Mouse (Mus musculus): ENCODE data around the gene Rin3.
"Not testable (repeated sequence)": the region's sequence is repeated elsewhere in the genome, so short reads cannot be mapped to it uniquely, and the experiment has no call there.

The Rin3 gene

GRCm38 (mm10) chr12:102282763-102283482 is at the start of gene Rin3:
Gene Rin3, plus strand, starts transcription at chr12:102283048.
- peak; percentile 68 to 71 for DNase-seq

- DNase-seq: no peak
These were observed 47.3 kb upstream of the Rin3 start for GRCm38 (mm10) chr12:102235551-102235950.

- DNase-seq: no peak
These were observed 46.5 kb upstream of the Rin3 start for GRCm38 (mm10) chr12:102236317-102236716.

GRCm38 (mm10) chr12:102242076-102242722 is 40.6 kb upstream of the Rin3 start:
- no peak for DNase-seq

GRCm38 (mm10) chr12:102243915-102244314 is 38.9 kb upstream of the Rin3 start:
- DNase-seq: no peak

GRCm38 (mm10) chr12:102246226-102246625 is 36.6 kb upstream of the Rin3 start:
- DNase-seq: no peak

- no peak for DNase-seq
These were observed 34.7 kb upstream of the Rin3 start for GRCm38 (mm10) chr12:102248104-102248503.

GRCm38 (mm10) chr12:102250316-102250715 is 32.5 kb upstream of the Rin3 start:
- DNase-seq: no peak

- no peak for DNase-seq
These were observed 31.8 kb upstream of the Rin3 start for GRCm38 (mm10) chr12:102251070-102251469.

- no peak for DNase-seq
These were observed 30.9 kb upstream of the Rin3 start for GRCm38 (mm10) chr12:102251985-102252384.

GRCm38 (mm10) chr12:102252525-102252924 is 30.3 kb upstream of the Rin3 start:
- DNase-seq: no peak

- no peak for DNase-seq
These were observed 27.8 kb upstream of the Rin3 start for GRCm38 (mm10) chr12:102255012-102255411.

- DNase-seq: no peak
These were observed 24.2 kb upstream of the Rin3 start for GRCm38 (mm10) chr12:102258522-102259112.

GRCm38 (mm10) chr12:102261933-102262396 is 20.9 kb upstream of the Rin3 start:
- DNase-seq: no peak

- DNase-seq: no peak
These were observed 20.0 kb upstream of the Rin3 start for GRCm38 (mm10) chr12:102262809-102263208.

- DNase-seq: no peak
These were observed 19.6 kb upstream of the Rin3 start for GRCm38 (mm10) chr12:102263249-102263648.

GRCm38 (mm10) chr12:102266433-102266832 is 16.4 kb upstream of the Rin3 start:
- DNase-seq: no peak

GRCm38 (mm10) chr12:102269144-102269543 is 13.7 kb upstream of the Rin3 start:
- no peak for DNase-seq

- no peak for DNase-seq
These were observed 12.0 kb upstream of the Rin3 start for GRCm38 (mm10) chr12:102270776-102271405.

- DNase-seq: no peak
These were observed 11.4 kb upstream of the Rin3 start for GRCm38 (mm10) chr12:102271447-102271846.

GRCm38 (mm10) chr12:102275833-102276443 is 6.9 kb upstream of the Rin3 start:
- DNase-seq: no peak

- DNase-seq: not testable (repeated sequence)
These were observed 2.6 kb upstream of the Rin3 start for GRCm38 (mm10) chr12:102280290-102280689.

All from thymus, postnatal 36 days (tissue).